Mouse (Mus musculus) liver, embryonic 15.5 days (tissue): Measurements from ENCODE around the gene Pmvk. TPM values are rescaled to one million over a fixed set of nuclear protein-coding genes. Genes with fewer than 3 reads are reported as not detected.
"Not testable (repeated sequence)": the region's sequence is repeated elsewhere in the genome, so short reads cannot be mapped to it uniquely, and the experiment has no call there.

Experiments
- ATAC-seq: fragments of 200-750 bp; cut with Nextera tagmentation; 2 replicates; pipeline ENCODE4 v1.8.0; 2017; ENCODE audit warnings: moderate number of reproducible peaks, mild to moderate bottlenecking, moderate library complexity; ENCODE audit not compliant: insufficient read depth
- H3K27ac ChIP-seq: fragments of 300-500 bp; sonication (generic); replicated peaks from 2 replicates; pipeline ENCODE4 v1.5.1; 2015; ENCODE audit warnings: mild to moderate bottlenecking, inconsistent platforms
- H3K27me3 ChIP-seq: fragments of 300-500 bp; sonication (generic); 2 replicates; pipeline ENCODE4 v1.6.1; 2015; ENCODE audit warnings: mild to moderate bottlenecking, inconsistent platforms
- H3K36me3 ChIP-seq: fragments of 300-500 bp; sonication (generic); replicated peaks from 2 replicates; pipeline ENCODE4 v1.6.1; 2015; ENCODE audit warnings: moderate library complexity, mild to moderate bottlenecking, inconsistent platforms
- H3K4me1 ChIP-seq: fragments of 300-500 bp; sonication (generic); replicated peaks from 2 replicates; pipeline ENCODE4 v1.6.1; 2015; ENCODE audit warnings: inconsistent platforms
- H3K4me2 ChIP-seq: fragments of 300-500 bp; sonication (generic); 2 replicates; pipeline ENCODE4 v1.6.1; 2015; ENCODE audit warnings: moderate library complexity, mild to moderate bottlenecking, inconsistent platforms
- H3K4me3 ChIP-seq: fragments of 300-500 bp; sonication (generic); replicated peaks from 2 replicates; pipeline ENCODE4 v1.5.1; 2015; ENCODE audit warnings: mild to moderate bottlenecking, inconsistent platforms
- H3K9ac ChIP-seq: fragments of 300-500 bp; sonication (generic); 2 replicates; pipeline ENCODE4 v1.6.1; 2015; ENCODE audit warnings: moderate library complexity, mild to moderate bottlenecking, inconsistent platforms
- H3K9me3 ChIP-seq: fragments of 300-500 bp; sonication (generic); replicated peaks from 2 replicates; pipeline ENCODE4 v1.6.1; 2016; ENCODE audit warnings: inconsistent platforms
- WGBS: fragments of 180-500 bp; shearing (Covaris S2); methylation state at CpG from one replicate; pipeline ENCODE4 v1.1.7; 2015; ENCODE audit warnings: mixed read lengths; ENCODE audit not compliant: insufficient replicate concordance; 5-methylcytosine and 5-hydroxymethylcytosine counted together
- polyA plus RNA-seq: library from polyadenylated mRNA; unstranded; fragments of >200 nt; fragmentation: Nextera tagmentation; extraction: Ambion mirVana; gene quantifications from 2 replicates; pipeline ENCODE4 v1.2.1, GENCODE M21; 2015

Pmvk gene
- polyA plus RNA-seq, 1 experiment from 2014 or later: 35.7 TPM

DNA sequence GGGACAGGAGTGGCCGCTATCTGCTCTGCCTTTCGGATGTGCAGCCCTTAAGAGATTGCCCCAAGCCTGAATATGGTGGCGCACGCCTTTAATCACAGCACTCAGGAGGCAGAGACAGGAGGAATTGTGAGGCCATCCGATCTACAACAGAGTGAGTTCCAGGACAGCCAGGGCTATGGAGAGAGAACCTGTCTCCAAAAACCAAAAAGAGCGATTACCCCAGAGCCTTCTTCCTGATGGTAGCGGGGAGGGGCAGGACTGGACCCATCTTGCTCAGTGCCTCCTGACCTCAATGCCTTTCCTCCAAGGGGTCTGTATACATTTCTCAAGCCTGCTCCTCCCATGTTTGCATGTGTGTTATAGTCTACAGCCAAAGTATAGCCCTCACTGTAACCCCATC is 25.3 kb upstream of the Pmvk start:
- H3K9ac ChIP-seq, ATAC-seq, H3K9me3 ChIP-seq, H3K27me3 ChIP-seq, H3K27ac ChIP-seq, H3K4me3 ChIP-seq, H3K4me2 ChIP-seq: not testable (repeated sequence)
- Histone ChIP-seq H3K4me1 (peaks cover 60% of the 10 kb centered on the region), H3K36me3 (peaks cover 70% of the 10 kb centered on the region)
- WGBS: 92% methylated on average over 7 of the region's 7 CpGs

DNA sequence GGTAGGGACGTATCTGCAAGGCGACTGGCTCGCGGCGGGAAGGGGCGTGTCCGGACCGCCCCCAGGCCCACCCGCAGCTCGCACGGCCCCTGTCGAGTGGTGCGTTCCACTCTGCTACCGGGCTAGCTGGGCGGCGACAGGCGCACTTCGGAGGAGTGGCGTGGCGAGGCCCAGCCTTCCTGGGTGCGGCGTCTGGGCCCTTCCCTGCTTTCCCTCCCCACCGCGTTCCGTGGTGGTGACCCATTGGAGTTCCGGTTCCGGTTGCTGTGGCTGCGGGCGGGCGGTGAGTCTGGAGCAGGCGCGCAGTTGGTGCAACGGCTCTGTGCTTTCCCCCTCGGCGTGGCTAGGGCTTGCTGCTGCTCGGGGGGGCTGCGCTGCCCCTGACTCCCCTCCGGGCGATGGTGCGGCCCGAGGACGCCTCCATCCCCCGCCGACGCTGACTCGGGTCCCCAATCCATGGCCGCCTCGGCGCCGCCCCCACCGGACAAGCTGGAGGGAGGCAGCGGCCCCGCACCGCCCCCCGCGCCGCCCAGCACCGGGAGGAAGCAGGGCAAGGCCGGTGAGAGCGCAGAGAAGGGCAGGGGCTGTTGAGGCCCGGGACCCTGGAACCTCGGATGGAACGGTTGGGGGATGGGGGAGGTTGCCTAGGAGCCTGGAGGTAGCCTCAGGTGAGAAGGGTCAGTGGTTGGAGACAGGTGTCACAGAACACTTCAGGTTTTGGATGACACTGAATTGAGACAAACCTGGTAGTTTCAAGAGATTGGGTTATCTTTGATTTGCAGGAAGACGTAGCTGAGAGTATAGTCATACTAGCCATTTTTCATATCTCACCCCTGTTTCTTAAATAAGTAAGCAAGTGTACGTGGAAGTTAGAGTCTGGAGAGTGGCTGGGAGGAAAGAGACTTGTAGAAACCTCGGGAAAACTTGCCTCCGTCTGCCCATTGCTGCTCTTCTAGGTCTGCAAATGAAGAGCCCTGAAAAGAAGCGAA is 23.9 kb upstream of the Pmvk start, which contains the start of gene Pygo2:
Gene Pygo2 (plus strand): TSS at position 44 of the 989 bp plus-strand sequence.
- Histone ChIP-seq H3K27ac (peak within 1 kb of the TSS; percentile 88), H3K9ac (peak within 1 kb of the TSS; percentile 88), H3K4me3 (peak within 1 kb of the TSS; percentile 87), H3K4me2 (peak within 1 kb of the TSS; percentile 91), H3K9me3 (no peaks in the 10 kb centered on the region), H3K27me3 (no peaks in the 10 kb centered on the region), H3K4me1 (peaks cover 45% of the 10 kb centered on the region), H3K36me3 (peaks cover 65% of the 10 kb centered on the region)
- ATAC-seq: peak; percentile 97
- 2% methylated on average over 67 of the region's 68 CpGs for WGBS

DNA sequence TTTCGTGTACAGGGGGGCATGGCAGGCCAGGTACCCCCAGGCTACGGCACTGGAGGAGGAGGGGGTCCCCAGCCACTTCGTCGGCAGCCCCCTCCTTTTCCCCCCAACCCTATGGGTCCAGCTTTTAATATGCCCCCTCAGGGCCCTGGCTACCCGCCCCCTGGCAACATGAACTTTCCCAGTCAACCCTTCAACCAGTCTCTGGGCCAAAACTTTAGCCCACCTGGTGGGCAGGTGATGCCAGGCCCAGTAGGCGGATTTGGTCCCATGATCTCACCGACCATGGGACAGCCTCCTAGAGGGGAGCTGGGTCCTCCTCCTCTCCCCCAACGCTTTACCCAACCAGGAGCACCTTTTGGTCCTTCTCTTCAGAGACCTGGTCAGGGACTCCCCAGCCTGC is 21.7 kb upstream of the Pmvk start:
- Histone ChIP-seq H3K4me2 (no peak overlapping the region), H3K9ac (no peak overlapping the region), H3K27ac (no peak overlapping the region), H3K4me3 (no peak overlapping the region), H3K4me1 (peaks cover 42% of the 10 kb centered on the region), H3K36me3 (peaks cover 44% of the 10 kb centered on the region), H3K9me3 (no peaks in the 10 kb centered on the region), H3K27me3 (no peaks in the 10 kb centered on the region)
- ATAC-seq: no peak
- 89% methylated on average over 8 of the region's 8 CpGs for WGBS

DNA sequence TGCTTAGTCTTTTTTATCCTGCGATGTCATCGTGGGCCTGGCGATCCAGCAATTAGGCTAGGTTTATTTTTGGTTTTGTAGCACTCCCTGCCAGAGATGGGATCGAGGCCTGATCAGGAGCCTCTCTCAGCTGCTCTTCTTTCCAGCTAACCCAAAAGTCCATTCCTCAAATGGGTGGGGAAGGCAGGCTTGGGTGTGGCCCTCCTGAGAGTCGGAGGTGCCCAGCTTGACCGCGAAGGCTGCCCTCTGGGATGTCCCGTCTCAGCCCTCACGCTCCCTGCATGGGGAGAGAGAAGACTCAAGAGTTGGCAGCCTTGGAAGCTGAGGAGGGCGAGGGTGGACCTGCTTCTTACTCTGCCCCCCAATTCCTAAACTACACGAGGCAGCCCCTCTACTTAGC is 19.8 kb upstream of the Pmvk start:
- no peak overlapping the region for H3K4me2 ChIP-seq
- peaks cover 30% of the 10 kb centered on the region for H3K36me3 ChIP-seq
- H3K27me3 ChIP-seq: no peaks in the 10 kb centered on the region
- no peak overlapping the region for H3K9ac ChIP-seq
- 76% methylated on average over 11 of the region's 11 CpGs for WGBS
- H3K9me3 ChIP-seq: no peaks in the 10 kb centered on the region
- no peak overlapping the region for H3K27ac ChIP-seq
- H3K4me3 ChIP-seq: no peak overlapping the region
- peaks cover 46% of the 10 kb centered on the region for H3K4me1 ChIP-seq
- no peak for ATAC-seq

DNA sequence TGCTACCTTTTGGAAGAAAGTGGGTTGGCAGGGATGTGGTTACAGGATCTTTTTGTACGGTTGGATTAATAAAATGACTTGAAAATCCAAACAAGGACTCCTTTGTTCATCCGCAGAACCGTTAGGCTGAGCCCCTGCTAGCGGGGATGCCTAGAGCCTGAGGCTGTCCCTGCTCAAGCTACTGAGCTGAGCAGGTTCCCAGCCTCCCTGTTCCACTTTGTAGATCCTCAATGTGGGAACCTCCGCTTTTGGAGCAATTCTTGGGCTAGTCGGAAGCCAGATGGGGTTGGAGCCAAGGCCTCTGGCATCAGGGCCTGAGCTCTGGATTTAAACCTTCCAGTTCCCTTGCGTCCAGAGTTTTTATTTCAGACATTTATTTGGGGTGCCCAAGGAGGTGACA is 19.3 kb upstream of the Pmvk start:
- peaks cover 41% of the 10 kb centered on the region for H3K4me1 ChIP-seq
- H3K36me3 ChIP-seq: peaks cover 30% of the 10 kb centered on the region
- H3K27ac ChIP-seq: no peak overlapping the region
- WGBS: 80% methylated on average over 7 of the region's 7 CpGs
- no peak overlapping the region for H3K9ac ChIP-seq
- H3K9me3 ChIP-seq: no peaks in the 10 kb centered on the region
- no peaks in the 10 kb centered on the region for H3K27me3 ChIP-seq
- no peak for ATAC-seq
- H3K4me3 ChIP-seq: no peak overlapping the region
- H3K4me2 ChIP-seq: no peak overlapping the region

DNA sequence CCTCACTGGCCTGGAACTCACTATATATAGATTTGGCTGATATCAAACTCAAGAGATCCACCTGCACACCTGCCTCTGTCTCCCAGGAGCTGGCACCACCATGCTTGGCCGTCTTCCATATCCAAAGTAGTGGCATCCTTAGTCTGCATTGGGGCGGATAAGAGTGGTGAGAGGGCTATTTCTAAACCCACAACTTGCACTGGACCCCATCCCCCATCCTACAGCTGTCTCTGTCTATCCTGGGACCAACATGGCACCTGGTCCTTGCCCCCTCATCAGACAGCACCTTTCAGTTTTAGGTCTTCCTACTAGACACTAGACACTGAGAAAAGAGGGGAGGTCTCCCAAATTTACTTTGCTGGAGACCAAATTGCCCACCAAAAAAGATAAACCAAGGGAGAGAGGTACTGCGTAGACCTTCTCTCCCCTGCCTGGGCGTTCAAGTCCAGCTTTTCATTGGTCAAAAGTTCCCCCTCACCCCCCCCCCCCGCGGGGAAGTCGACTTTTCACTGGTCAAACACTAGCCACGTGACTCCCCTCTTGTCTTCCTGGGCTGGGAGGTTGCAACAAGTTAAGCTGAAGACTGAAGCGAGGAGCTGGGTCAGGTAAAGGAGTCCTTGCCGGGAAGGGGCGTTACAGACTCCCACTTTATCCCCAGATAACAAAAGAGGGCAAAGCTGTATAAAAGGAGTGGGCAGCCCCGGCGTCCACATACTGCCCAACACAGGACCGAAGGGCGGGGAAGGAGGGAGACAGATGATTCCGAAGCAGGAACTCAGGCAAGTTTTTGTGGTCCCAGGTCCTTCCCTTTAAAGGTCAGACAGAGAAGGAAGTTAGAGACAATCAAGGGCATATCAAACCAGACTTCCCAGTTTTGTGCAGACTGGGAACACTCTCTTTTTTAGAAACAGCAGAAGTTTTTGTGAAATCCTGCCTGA is 17.9 kb upstream of the Pmvk start, which contains the start of gene Pbxip1:
Gene Pbxip1 (plus strand): TSS at position 531 of the 938 bp plus-strand sequence.
- WGBS: 5% methylated on average over 16 of the region's 16 CpGs
- ATAC-seq: peak; percentile 72
- Histone ChIP-seq H3K27ac (peak within 1 kb of the TSS; percentile 56), H3K27me3 (no peaks in the 10 kb centered on the region), H3K4me3 (peak within 1 kb of the TSS; percentile 57), H3K4me2 (peak within 1 kb of the TSS; percentile 68), H3K4me1 (peaks cover 31% of the 10 kb centered on the region), H3K9ac (peak within 1 kb of the TSS; percentile 51), H3K36me3 (peaks cover 30% of the 10 kb centered on the region), H3K9me3 (no peaks in the 10 kb centered on the region)

DNA sequence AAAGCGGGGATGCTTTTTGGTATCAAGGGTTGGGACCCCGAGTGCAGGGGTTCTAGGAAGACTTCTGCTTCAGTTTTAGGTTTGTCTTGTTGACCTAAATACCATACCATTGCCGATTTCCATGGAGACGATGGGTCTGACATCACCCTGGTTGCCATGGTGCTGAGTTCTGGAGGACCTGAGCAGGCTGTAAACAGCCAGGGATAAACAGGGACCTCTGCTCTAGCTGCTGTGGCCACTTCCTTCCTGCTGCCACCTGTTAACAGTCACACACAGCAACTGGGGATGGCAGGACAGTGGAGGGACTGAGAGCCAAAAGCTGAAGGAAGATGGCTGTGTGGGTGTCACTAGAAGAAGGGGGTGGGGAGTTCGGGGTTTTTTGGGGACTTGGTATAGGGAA is 17.1 kb upstream of the Pmvk start:
- H3K27me3 ChIP-seq: no peaks in the 10 kb centered on the region
- H3K4me1 ChIP-seq: peaks cover 28% of the 10 kb centered on the region
- peak overlapping the region; percentile 57 for H3K4me3 ChIP-seq
- H3K27ac ChIP-seq: peak overlapping the region; percentile 56
- peak; percentile 12; the same call in 1 of the 2 replicates for ATAC-seq
- peaks cover 27% of the 10 kb centered on the region for H3K36me3 ChIP-seq
- WGBS: 14% methylated on average over 5 of the region's 5 CpGs
- H3K4me2 ChIP-seq: peak overlapping the region; percentile 68
- H3K9ac ChIP-seq: peak overlapping the region; percentile 51
- no peaks in the 10 kb centered on the region for H3K9me3 ChIP-seq

DNA sequence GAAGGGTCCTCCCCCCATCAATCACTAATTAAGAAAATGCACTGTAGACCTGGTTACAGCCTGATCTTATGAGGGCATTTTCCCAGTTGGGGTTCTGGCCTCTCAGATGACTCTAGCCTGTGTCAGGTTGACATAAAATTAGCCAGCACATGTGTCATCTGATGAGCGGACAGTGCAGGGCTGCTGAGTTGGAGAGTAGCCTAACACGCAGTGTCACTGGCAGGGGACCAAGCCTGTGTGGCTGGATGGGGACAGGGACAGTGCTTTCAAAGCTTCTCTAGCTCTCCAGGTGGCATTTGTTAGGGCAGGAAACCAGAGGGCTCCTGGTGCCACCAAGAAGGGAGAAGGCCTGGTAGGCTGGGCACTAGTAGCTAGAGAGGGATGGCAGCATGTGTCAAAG is 13.7 kb upstream of the Pmvk start:
- H3K4me1 ChIP-seq: peaks cover 26% of the 10 kb centered on the region
- H3K27me3 ChIP-seq: no peaks in the 10 kb centered on the region
- ATAC-seq: no peak
- no peak overlapping the region for H3K4me2 ChIP-seq
- no peak overlapping the region for H3K4me3 ChIP-seq
- H3K9me3 ChIP-seq: no peaks in the 10 kb centered on the region
- 84% methylated on average over 2 of the region's 2 CpGs for WGBS
- H3K9ac ChIP-seq: no peak overlapping the region
- no peak overlapping the region for H3K27ac ChIP-seq
- H3K36me3 ChIP-seq: 0 out of 2 replicates have a peak, but pooled peaks cover 6% of the 10 kb centered on the region

DNA sequence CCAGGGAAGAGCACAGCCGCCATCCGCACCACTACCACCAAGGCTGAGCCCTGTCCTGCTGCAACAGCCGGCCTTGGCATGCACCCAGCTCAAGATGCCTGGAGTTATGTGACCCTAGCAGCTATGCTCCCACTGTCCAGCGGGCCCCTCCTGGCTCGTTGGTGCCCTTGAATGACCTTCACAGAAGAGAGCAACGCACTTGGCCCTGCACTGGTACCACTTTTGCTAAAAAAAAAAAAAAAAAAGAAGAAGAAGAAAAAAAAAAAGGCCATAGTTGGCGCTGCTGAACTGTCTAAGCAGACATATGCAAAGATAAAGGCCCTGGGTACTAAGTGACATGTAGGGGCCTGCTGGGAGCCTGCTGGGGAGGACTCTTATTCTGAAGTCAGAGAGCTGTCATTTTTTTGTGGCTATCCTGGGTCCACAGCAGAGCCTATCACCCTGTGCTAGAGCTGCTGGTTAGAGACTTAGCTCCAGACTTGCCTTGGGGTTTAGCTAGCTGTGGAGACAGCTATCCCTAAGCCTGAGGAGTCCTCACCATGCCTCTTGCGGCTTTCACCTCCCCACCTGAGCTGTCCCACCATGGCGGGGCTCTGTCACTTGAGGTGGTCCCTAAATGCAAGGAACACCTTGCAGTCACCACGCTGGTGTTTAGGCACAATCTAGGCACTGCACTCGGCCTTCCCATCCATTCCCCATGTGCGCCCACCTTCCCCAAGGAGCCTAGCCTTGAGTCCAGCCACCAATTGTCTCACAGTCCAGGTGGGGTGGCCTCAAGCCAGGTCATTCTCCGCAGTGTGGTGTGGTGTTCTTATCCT is 5.4 kb upstream of the Pmvk start:
- Histone ChIP-seq H3K9ac (peak overlapping the region; percentile 27; the same call in 1 of the 2 replicates), H3K27me3 (no peaks in the 10 kb centered on the region)
- ATAC-seq: peak; percentile 79

DNA sequence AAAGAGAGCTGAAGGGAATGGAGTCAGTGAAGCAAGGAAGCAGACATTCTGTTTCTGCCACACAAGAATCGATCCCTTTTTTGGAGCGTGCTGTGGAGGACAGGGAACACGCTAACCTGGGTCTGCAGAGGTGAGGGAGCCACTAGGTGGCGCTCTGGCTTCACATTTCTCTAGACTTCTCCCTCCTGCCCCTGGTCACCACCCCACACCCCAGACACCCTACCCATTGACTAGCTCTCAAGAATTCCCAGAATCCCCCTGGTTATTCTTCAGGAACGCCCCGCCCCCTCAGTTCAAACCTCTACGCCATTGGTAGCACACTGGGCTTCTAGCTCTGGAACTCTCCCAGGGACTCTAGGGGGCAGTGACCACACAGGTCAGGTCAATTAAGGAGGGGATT is 4.8 kb upstream of the Pmvk start:
- WGBS: 11% methylated on average over 7 of the region's 7 CpGs
- Histone ChIP-seq H3K4me2 (peak overlapping the region; percentile 54), H3K27me3 (no peaks in the 10 kb centered on the region), H3K4me1 (peaks cover 30% of the 10 kb centered on the region), H3K36me3 (0 out of 2 replicates have a peak, but pooled peaks cover 4% of the 10 kb centered on the region), H3K27ac (peak overlapping the region; percentile 58), H3K9me3 (no peaks in the 10 kb centered on the region), H3K4me3 (peak overlapping the region; percentile 22), H3K9ac (peak overlapping the region; percentile 27; the same call in 1 of the 2 replicates)
- ATAC-seq: peak; percentile 73

More for the DNA sequence above, 5.4 kb upstream of the Pmvk start:
- Histone ChIP-seq H3K36me3 (0 out of 2 replicates have a peak, but pooled peaks cover 4% of the 10 kb centered on the region), H3K4me2 (peak overlapping the region; percentile 54), H3K9me3 (no peaks in the 10 kb centered on the region), H3K4me3 (peak overlapping the region; percentile 22), H3K27ac (peak overlapping the region; percentile 58), H3K4me1 (peaks cover 30% of the 10 kb centered on the region)
- 35% methylated on average over 13 of the region's 13 CpGs for WGBS
